8 mouse cellular contexts compared by ENCODE assay signal in the genomic region with DNA sequence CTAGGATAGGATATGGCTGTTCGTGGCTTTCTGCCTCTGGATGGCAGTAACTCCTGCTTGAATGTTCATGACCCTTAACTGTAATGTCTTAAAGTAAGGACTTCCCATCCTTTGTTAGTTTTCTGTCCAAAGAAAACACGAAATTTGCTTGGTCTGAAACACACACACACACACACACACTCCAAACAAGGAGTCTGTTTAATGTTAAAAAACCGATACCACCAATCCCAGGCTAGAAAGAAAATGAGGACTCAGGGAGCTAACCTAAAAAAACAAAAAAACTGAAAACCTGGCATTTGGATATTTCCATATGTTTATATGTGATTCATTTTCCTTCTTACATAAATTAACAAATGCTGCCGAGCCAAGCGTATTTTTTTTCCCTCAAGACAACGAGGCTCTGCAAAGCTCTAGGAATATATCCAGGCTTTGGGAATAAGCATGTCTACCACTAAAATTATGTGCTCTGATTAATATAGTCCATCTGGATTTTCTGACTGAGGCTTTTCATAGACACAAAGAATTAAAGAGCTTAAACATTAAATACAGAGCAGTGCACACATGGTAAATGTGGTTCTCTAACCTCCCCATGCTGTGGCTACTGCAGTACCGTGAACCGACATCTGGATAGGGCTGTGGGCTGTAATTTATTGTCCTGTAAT.
A peak's percentile ranks its signal among the peaks of the same experiment; 100 is the strongest.
DNase-seq lines count a peak whose midpoint lies in the region; ATAC-seq and TF ChIP-seq lines count a peak whose summit lies in the region.

No protein-coding gene starts in this region.

- no peak overlapping the region; the same call in 1 of the 2 replicates for H3K9ac ChIP-seq in hindbrain, embryonic 14.5 days
- H3K9ac ChIP-seq in limb, embryonic 14.5 days (ENCODE audit: low read depth, low read length, severe bottlenecking), result no peak overlapping the region
- H3K9ac ChIP-seq in stomach, embryonic 16.5 days (ENCODE audit: low read length), result no peak overlapping the region

- ATAC-seq in hindbrain, embryonic 14.5 days (ENCODE audit: low FRiP score), result peak; percentile 74; the same call in 1 of the 2 replicates
- peak; percentile 89 for ATAC-seq in limb, embryonic 14.5 days (ENCODE audit: low FRiP score, low read depth)
- ATAC-seq in stomach, embryonic 16.5 days (ENCODE audit: insufficient read depth, low FRiP score), result peak; percentile 80

- no peaks in the 10 kb centered on the region for H3K9me3 ChIP-seq in hindbrain, embryonic 14.5 days (ENCODE audit: control insufficient read depth, low read length)
- H3K9me3 ChIP-seq in limb, embryonic 14.5 days (ENCODE audit: control insufficient read depth, low read length), result no peaks in the 10 kb centered on the region
- no peaks in the 10 kb centered on the region; the same call in 1 of the 2 replicates for H3K9me3 ChIP-seq in stomach, embryonic 16.5 days (replicated peaks; ENCODE audit: control insufficient read depth, low read length)

- 38% methylated on average over 8 of the region's 8 CpGs for WGBS in kidney, adult 2 months
- WGBS in hindbrain, embryonic 14.5 days, result 42% methylated on average over 8 of the region's 8 CpGs
- WGBS in limb, embryonic 14.5 days, result 15% methylated on average over 8 of the region's 8 CpGs
- WGBS in stomach, embryonic 16.5 days, result 38% methylated on average over 8 of the region's 8 CpGs

- H3K36me3 ChIP-seq in kidney, adult 2 months (ENCODE audit: control insufficient read depth, insufficient read depth, low read length), result no peaks in the 10 kb centered on the region
- no peaks in the 10 kb centered on the region for H3K36me3 ChIP-seq in hindbrain, embryonic 14.5 days (replicated peaks; ENCODE audit: control insufficient read depth, insufficient read depth)
- no peaks in the 10 kb centered on the region for H3K36me3 ChIP-seq in limb, embryonic 14.5 days (ENCODE audit: control insufficient read depth, insufficient read depth, low read length)
- H3K36me3 ChIP-seq in stomach, embryonic 16.5 days (ENCODE audit: control insufficient read depth, insufficient read depth, low read length), result no peaks in the 10 kb centered on the region

- H3K4me3 ChIP-seq in kidney, adult 2 months (ENCODE audit: insufficient read depth, low read depth, low read length), result no peak overlapping the region
- no peak overlapping the region for H3K4me3 ChIP-seq in hindbrain, embryonic 14.5 days (replicated peaks; ENCODE audit: low read length)
- no peak overlapping the region for H3K4me3 ChIP-seq in limb, embryonic 14.5 days (replicated peaks; ENCODE audit: low read length)
- no peak overlapping the region for H3K4me3 ChIP-seq in stomach, embryonic 16.5 days (replicated peaks; ENCODE audit: low read length)

- no peak overlapping the region for H3K27ac ChIP-seq in kidney, adult 2 months (ENCODE audit: insufficient read depth, low read depth, low read length)
- peak overlapping the region; percentile 3; the same call in 1 of the 2 replicates for H3K27ac ChIP-seq in hindbrain, embryonic 14.5 days
- peak overlapping the region; percentile 73 for H3K27ac ChIP-seq in limb, embryonic 14.5 days (replicated peaks; ENCODE audit: low read depth, low read length)
- peak overlapping the region; percentile 51; the same call in 1 of the 2 replicates for H3K27ac ChIP-seq in stomach, embryonic 16.5 days (ENCODE audit: low read length)

- TF ChIP-seq CTCF in kidney, adult 2 months (conservative IDR thresholded peaks at IDR 0.05; ENCODE audit: insufficient read depth, insufficient read length, low read depth, low read length), result no peak

- H3K4me2 ChIP-seq in hindbrain, embryonic 14.5 days (replicated peaks), result no peak overlapping the region
- no peak overlapping the region; the same call in 1 of the 2 replicates for H3K4me2 ChIP-seq in limb, embryonic 14.5 days (replicated peaks; ENCODE audit: low read depth, low read length, severe bottlenecking)
- 0 out of 2 replicates have a peak overlapping the region, but pooled peaks have one; percentile 12 for H3K4me2 ChIP-seq in stomach, embryonic 16.5 days (ENCODE audit: low read depth, low read length)

- peak; percentile 19 for DNase-seq in kidney, adult 2 months
- DNase-seq in kidney, adult 18-20 months, result no peak
- peak; percentile 67 to 68 for DNase-seq in cerebellum, postnatal 10 days
- DNase-seq in hindbrain, embryonic 14.5 days (ENCODE audit: low spot score), result peak; percentile 63
- DNase-seq in limb, embryonic 14.5 days (ENCODE audit: low spot score), result peak; percentile 73
- DNase-seq in adrenal gland, adult 8-10 months, result no peak
- no peak for DNase-seq in spleen, adult 18-20 months

- no peak for TF ChIP-seq POLR2A in kidney, adult 2 months (IDR thresholded peaks at IDR 0.05; ENCODE audit: low read depth, low read length)
- TF ChIP-seq POLR2A in limb, embryonic 14.5 days (IDR thresholded peaks at IDR 0.05; ENCODE audit: borderline replicate concordance, extremely low read depth, insufficient read depth, insufficient read length), result no peak

- H3K27me3 ChIP-seq in kidney, adult 2 months (replicated peaks; ENCODE audit: control insufficient read depth, insufficient read depth, low read length), result no peaks in the 10 kb centered on the region
- H3K27me3 ChIP-seq in hindbrain, embryonic 14.5 days (ENCODE audit: control insufficient read depth, insufficient read depth, low read length), result no peaks in the 10 kb centered on the region
- no peaks in the 10 kb centered on the region for H3K27me3 ChIP-seq in limb, embryonic 14.5 days (ENCODE audit: control insufficient read depth, insufficient read depth, low read length)
- no peaks in the 10 kb centered on the region for H3K27me3 ChIP-seq in stomach, embryonic 16.5 days (ENCODE audit: control insufficient read depth, insufficient read depth, low read length)

- H3K4me1 ChIP-seq in kidney, adult 2 months (ENCODE audit: control insufficient read depth, insufficient read depth, low read length), result no peaks in the 10 kb centered on the region
- 0 out of 2 replicates have a peak, but pooled peaks cover 6% of the 10 kb centered on the region for H3K4me1 ChIP-seq in hindbrain, embryonic 14.5 days (replicated peaks; ENCODE audit: control insufficient read depth, insufficient read depth, low read length)
- peaks cover 18% of the 10 kb centered on the region; the same call in 1 of the 2 replicates for H3K4me1 ChIP-seq in limb, embryonic 14.5 days (ENCODE audit: control insufficient read depth, insufficient read depth, low read length)
- H3K4me1 ChIP-seq in stomach, embryonic 16.5 days (ENCODE audit: control insufficient read depth, insufficient read depth, low read length), result no peaks in the 10 kb centered on the region; the same call in 1 of the 2 replicates

Comparison
In these comparisons a context has a peak if more than half of its experiments do, and no peak if none do; other contexts are left out.
1. DNase-seq: peak in kidney, adult 2 months (single experiment), cerebellum, postnatal 10 days (2 of 2), hindbrain, embryonic 14.5 days (single experiment) and limb, embryonic 14.5 days (single experiment); none in kidney, adult 18-20 months (single experiment), adrenal gland, adult 8-10 months (single experiment) and spleen, adult 18-20 months (0 of 2).
2. Peak in every context shown above with its lines, with median percentiles within 50 percentile points of each other: ATAC-seq.